Mouse (Mus musculus): ENCODE measurements around the gene Pknox2. TPM values are rescaled to one million over a fixed set of nuclear protein-coding genes. Genes with fewer than 3 reads are reported as not detected.

The Pknox2 gene
- total RNA-seq, 1 experiment from 2014 or later, result not detected

DNA sequence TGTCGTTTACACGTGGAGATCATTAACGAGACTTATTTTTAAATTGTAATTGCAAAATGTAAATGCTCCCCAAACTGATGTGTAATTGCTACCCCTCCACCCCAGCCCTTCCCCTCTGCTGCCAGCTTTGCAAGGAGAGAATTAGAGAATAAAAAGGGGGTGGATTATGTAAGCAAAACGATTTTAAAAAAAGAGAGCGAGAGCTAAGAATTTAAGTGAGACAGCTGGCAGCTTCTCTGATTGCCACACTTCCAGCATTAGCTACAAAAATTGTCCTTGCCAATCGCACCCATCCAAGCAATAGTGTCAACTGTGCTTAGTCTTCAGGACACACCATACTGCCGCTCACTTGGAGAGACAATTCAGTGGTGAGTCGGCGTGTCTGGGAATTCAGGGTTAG lies 162.0 kb downstream of the Pknox2 start:
- ATAC-seq (replicated peaks in 1 of 2; ENCODE audit: insufficient read depth in 1 of 2, low FRiP score in 2 of 2, low TSS enrichment in 1 of 2, low read depth in 1 of 2, poor library complexity in 2 of 2, severe bottlenecking in 2 of 2), result no peak

DNA sequence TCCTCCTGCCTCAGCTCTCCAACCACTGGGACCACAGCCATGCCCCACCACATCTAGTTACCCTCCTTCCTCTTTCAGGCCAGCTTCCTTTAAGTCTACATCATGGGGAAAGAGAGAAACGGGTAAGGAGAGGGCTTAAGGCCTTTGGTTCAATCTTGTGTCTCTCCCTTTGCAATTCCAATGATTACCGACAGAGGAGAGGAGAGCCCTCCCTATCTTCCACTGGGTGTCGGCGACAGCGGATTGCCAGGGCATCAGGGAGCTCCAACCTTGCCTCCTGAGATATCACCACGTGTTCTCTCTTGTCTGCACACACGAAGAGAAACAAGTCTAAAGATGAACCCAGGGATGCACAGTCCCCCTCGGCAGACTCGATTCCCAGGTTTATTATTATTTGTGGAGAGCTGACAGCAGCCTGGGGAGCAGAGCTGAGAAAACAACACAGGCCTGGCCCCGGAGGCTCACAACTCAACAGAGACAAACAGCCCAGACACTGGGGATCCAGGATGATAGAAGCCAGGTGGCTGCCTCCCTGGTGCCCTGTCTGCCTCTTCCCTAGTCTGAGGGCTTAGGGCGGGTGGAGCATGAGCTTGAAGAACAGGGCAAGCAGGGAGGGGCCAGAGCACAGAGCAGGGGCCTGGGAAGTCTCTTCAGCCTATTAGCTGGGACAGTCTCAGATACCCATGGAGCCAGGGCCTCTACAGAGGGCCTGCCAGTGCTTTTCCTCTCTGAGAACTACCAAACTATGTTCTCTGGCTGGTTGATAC lies 170.4 kb downstream of the Pknox2 start:
- no peak for ATAC-seq (replicated peaks in 1 of 2; ENCODE audit: insufficient read depth in 1 of 2, low FRiP score in 2 of 2, low TSS enrichment in 1 of 2, low read depth in 1 of 2, poor library complexity in 2 of 2, severe bottlenecking in 2 of 2)

DNA sequence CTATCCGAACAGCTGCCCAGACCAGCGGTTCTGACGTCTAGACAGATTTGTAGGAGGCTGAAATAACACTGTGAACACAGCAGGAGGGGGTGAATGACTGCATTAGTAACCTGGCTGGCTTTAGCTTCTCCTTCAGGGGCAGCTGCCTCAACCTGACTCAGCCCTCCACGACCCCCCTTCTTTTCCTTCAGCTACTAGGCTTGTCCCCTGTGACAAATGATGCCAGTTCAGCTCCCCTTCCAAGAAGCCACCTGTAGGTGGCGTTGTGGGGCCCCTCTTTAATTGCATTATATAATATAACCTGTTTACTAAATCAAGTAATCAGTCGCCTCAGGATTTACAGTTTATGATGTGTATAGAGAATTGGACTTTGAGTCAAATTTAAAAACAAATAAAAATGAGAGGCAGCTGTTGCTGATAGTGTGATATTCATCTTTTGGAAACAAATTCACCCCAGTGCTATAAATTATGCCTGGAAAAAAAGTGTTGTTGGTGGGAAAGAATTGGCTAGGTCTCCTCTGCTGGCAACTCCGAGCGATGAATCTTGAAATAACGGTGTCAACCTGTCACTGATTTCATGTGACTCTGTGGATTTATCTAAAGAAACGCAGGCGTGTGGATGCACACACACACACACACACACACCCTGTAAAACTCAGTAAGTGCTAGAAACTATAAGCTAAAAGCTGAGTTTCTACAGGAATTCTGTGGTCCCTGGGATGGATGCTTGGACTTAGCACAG lies 173.6 kb downstream of the Pknox2 start:
- no peak for ATAC-seq (replicated peaks in 1 of 2; ENCODE audit: insufficient read depth in 1 of 2, low FRiP score in 2 of 2, low TSS enrichment in 1 of 2, low read depth in 1 of 2, poor library complexity in 2 of 2, severe bottlenecking in 2 of 2)

DNA sequence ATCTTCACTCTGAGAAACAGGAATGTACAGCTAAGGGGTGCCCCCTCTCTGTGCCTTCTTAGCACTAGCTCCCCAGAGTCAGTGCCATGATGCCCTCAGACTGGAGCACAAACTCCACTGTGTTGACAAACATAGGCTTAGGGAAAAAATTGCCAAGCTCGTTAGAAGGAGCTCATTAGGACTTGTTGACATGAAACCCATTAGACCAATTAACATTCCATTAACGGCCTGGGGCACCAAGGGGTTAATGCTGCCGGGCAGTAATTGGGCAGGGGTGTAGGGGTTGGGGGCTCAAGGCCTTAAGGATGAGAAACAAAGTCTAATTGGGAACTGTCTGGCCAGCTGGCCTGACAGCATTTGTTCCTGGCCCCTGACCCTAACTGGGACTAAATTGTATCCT lies 175.1 kb downstream of the Pknox2 start:
- ATAC-seq (replicated peaks in 1 of 2; ENCODE audit: insufficient read depth in 1 of 2, low FRiP score in 2 of 2, low TSS enrichment in 1 of 2, low read depth in 1 of 2, poor library complexity in 2 of 2, severe bottlenecking in 2 of 2), result no peak

DNA sequence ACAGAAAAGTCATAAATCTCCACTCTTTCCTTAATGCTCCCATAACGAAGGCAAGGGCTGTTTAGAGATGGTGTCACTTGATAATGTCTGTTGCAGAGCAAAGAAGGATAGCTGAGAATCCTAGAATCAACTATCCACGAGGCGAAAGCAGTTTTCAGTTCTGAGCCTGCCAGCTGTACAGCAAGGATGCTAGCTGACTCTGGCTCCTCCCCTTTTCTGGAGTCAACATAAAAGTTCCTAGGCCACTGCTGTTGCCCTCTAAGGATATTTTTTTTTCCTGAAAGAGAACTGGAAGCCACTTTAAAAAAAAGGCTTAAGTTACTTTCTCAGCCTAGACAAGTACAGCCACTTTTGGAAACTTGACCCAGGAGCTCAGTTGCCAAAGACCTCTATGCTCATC lies 176.1 kb downstream of the Pknox2 start:
- no peak for ATAC-seq (replicated peaks in 1 of 2; ENCODE audit: insufficient read depth in 1 of 2, low FRiP score in 2 of 2, low TSS enrichment in 1 of 2, low read depth in 1 of 2, poor library complexity in 2 of 2, severe bottlenecking in 2 of 2)

DNA sequence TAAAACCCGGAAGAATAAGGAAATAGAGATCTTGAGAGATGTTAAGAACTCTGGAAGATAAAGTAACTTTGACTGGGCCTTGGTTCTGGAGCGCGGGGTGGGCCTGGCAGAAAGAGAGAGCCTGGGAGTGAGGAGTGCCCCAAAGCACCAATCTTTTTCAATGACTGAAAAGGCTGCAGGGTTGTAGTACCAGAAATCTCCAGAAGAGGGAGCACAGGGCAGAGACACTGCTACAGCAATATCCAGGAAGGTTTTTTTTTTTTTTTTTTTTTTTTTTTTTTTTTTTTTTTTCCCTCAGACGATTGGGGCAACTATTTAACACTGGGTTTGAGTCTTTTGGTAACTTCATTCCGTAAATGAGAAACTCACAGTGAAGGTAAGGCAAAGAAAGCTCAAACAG lies 176.6 kb downstream of the Pknox2 start:
- ATAC-seq (replicated peaks in 1 of 2; ENCODE audit: insufficient read depth in 1 of 2, low FRiP score in 2 of 2, low TSS enrichment in 1 of 2, low read depth in 1 of 2, poor library complexity in 2 of 2, severe bottlenecking in 2 of 2), result peak; percentile 51 to 71; a peak in 3 of 4 replicates

DNA sequence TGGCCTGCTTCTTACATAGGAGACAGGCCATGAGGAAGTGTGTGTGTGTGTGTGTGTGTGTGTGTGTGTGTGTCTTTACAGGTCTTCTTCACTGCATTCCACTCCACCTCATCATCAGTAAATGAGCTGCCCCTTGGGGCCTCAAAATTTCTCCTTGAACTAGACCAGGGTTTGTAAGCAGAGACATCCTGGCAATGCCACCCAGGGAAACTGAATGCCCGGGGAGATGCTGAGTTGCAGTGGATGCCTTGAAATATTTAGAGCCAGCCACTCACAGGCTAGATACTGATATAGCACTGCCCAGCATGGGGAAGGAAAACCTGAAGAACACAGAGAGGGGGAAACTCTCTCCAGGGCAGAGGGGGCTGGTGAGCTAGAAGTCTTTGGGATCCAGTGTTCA lies 178.1 kb downstream of the Pknox2 start:
- ATAC-seq (replicated peaks in 1 of 2; ENCODE audit: insufficient read depth in 1 of 2, low FRiP score in 2 of 2, low TSS enrichment in 1 of 2, low read depth in 1 of 2, poor library complexity in 2 of 2, severe bottlenecking in 2 of 2), result no peak

DNA sequence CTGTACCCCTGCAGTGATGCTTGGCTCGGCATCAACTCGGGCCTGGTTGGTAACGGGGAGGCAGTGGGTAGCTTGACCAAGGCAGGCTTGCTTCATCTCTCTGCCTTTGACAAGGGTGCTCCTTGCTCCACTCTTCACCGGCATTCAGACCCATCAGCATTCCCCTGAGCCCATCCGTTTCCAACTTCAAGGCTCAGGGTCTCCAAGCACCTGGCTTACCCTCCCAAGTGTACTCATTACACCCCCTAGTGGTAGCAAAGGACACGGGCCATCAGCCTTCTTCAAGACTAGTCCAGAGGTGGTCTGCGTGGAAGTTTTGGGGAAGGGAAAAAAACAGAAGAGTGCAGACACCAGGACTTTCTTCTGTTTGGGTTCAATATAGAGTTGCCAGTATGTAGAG lies 178.5 kb downstream of the Pknox2 start:
- ATAC-seq (replicated peaks in 1 of 2; ENCODE audit: insufficient read depth in 1 of 2, low FRiP score in 2 of 2, low TSS enrichment in 1 of 2, low read depth in 1 of 2, poor library complexity in 2 of 2, severe bottlenecking in 2 of 2), result peak; percentile 65 to 68; a peak in 3 of 4 replicates

DNA sequence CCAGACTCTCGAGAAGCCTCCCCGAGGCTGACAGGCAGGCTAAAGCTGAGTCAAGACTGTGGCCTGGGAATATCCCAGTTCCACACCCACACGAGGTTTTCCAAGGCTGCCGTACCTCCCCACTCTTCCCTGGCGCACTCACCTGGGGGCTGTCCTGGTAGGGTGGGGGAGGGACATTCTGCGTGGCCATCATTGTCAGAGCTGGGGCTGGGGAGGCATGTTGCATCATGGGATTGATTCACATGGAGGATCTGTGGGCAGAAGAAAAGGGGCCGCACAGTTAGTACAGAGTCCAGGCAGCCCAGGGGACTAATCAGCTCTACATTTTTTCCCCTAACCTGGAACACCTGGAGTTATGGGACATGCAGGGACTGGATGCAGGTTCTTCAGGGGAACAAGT lies 179.0 kb downstream of the Pknox2 start:
- no peak for ATAC-seq (replicated peaks in 1 of 2; ENCODE audit: insufficient read depth in 1 of 2, low FRiP score in 2 of 2, low TSS enrichment in 1 of 2, low read depth in 1 of 2, poor library complexity in 2 of 2, severe bottlenecking in 2 of 2)

DNA sequence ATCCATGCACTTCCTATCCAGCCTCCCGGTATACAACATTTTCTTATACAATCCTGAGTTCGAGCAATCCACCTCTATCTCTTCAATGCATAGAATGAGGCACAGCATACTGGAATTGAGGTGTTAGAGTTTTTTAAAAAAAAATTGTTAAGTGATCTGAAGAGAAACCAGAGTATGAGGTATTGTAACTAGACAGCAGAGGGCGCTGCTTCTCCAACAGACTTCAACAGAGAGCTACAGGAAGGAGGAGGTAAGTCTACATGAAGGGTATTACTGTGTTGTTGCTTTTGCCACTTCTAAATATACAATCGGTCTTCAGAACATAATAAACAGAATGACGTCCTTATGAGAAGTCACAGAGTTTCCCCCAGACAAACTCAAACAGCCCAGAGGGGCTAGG lies 181.5 kb downstream of the Pknox2 start:
- no peak for ATAC-seq (replicated peaks in 1 of 2; ENCODE audit: insufficient read depth in 1 of 2, low FRiP score in 2 of 2, low TSS enrichment in 1 of 2, low read depth in 1 of 2, poor library complexity in 2 of 2, severe bottlenecking in 2 of 2)

DNA sequence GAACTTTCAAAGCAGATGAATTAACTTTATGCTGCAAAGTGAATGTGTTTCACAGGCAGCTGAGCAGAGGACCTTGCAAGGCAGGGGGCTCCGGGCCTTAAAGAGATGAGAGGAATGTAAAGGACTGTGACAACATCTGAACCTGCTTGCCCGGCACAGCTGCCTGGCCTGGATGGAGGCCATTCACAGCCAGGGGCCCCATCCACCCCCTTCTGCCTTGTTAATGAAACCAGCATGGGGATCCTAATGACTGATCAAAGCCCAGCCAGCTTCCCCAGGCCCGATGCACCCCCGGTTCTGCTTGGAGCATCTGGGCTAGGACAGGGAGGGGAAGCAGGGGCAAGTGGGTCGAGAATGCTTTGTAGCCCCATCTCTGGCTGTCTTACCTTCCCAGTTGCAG lies 183.0 kb downstream of the Pknox2 start:
- no peak for ATAC-seq (replicated peaks in 1 of 2; ENCODE audit: insufficient read depth in 1 of 2, low FRiP score in 2 of 2, low TSS enrichment in 1 of 2, low read depth in 1 of 2, poor library complexity in 2 of 2, severe bottlenecking in 2 of 2)

DNA sequence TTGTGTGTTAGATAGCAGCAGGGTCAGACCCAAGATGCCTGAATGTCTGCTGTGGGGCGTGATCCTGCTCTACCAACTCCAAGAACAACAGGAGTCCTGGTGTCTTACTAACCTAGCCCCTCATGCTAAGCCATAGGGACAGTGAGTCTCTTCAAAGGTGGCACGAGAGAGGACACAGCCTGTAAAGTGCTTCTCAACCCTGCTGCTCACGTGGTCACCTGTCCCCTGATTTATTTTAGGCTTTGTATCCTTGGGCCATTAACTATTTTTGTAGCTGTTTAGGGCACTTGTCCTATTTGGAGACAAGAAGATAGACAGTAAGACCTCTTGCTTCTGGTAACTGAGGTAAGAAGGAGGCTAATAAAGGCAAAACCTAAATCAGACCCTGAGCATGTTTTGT lies 183.7 kb downstream of the Pknox2 start:
- no peak for ATAC-seq (replicated peaks in 1 of 2; ENCODE audit: insufficient read depth in 1 of 2, low FRiP score in 2 of 2, low TSS enrichment in 1 of 2, low read depth in 1 of 2, poor library complexity in 2 of 2, severe bottlenecking in 2 of 2)

DNA sequence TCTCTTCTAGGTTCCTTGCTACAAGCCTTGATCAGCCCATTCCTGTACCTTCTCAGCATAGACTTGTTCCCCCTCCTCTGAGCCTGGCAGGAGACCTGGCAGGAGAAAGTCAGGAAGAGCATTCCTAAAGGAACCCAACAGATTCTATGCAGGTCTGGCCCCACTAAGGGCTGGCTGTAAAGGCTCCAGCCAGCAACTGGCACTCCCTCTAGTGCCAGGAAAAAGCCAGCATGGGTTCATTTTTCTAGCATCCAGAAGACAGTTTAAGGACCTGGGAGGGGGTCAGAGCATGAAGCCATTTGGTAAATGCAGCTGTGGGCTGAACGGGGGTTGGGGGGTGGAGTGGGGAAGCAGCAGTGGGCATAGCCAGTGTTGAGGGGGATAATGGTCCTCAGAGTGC lies 185.3 kb downstream of the Pknox2 start:
- no peak for ATAC-seq (replicated peaks in 1 of 2; ENCODE audit: insufficient read depth in 1 of 2, low FRiP score in 2 of 2, low TSS enrichment in 1 of 2, low read depth in 1 of 2, poor library complexity in 2 of 2, severe bottlenecking in 2 of 2)

DNA sequence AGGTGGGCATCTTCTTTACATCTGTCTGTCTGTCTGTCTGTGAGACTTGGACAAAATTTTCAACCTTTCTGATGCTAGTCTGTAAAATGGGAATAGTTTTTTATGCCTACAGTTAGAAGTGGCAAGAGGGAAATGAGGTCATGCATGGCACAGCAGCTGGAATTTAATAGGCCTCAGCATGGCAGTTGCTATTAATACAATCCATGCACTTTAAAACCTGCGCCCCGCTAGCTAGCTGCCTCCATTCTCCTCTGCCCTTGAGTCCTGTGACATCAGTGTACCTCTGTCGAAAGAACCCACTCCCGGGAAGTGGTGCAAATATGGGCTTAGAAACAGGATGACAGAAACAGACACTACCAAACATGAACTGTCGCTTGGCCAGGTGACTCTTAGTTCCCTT lies 186.1 kb downstream of the Pknox2 start:
- no peak for ATAC-seq (replicated peaks in 1 of 2; ENCODE audit: insufficient read depth in 1 of 2, low FRiP score in 2 of 2, low TSS enrichment in 1 of 2, low read depth in 1 of 2, poor library complexity in 2 of 2, severe bottlenecking in 2 of 2)

DNA sequence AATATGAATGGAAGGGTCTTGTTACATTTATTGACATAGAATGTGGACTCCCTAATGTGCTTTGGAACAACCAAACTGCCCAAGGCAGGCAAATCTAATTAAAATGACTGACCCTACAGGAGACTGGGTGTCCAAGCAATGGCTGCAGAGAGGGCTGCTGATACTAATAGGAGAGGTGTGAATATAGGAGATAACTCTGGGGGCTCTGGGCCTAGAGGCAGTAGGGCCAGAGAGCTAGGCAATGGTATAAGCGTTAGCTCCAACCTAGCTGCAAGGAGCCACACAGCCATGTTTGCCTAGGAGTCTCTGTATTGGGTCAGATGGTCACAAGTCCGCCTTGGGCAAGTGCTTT lies 196.1 kb downstream of the Pknox2 start:
- no peak for ATAC-seq (replicated peaks in 1 of 2; ENCODE audit: insufficient read depth in 1 of 2, low FRiP score in 2 of 2, low TSS enrichment in 1 of 2, low read depth in 1 of 2, poor library complexity in 2 of 2, severe bottlenecking in 2 of 2)

DNA sequence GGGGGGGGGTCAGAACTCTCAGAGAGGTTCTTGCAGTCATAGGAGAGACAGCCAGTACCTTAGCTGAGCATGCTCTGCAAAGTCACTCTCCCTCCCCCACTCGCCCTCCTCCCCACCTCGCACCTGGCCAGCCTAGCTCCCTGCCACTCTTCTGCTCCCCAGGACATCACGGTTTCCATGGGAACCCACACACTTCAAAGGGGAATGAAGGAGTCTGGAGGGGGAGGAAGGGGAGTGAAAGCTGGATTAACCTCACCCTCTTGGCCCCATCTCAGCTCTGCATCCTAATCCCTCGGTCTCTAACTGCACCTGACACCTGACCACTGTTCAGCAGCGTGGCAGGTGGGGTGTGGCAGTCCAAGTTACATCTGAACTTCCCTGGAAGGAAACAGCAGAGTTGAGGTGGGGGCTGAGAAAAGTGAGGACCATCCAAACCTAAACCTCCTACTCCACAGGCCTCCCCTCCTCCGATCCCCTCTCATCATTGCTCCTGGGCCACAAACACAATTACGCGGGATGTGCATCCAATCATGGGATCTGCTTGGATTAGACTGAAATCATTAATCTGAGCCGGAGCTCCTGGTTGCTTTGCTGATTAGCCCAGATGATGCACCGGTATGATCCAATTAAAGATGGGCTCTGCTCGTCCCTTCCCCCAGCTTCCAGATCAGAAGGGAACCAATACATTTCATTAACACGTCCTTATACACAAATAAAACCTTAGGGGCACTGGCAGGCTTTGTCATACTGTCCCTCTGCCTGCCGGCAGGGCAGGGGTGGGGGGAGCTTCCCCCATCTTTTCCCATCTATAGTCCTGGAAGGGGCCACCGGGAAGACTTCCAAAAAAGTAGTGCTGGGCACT lies 196.7 kb downstream of the Pknox2 start:
- ATAC-seq (replicated peaks in 1 of 2; ENCODE audit: insufficient read depth in 1 of 2, low FRiP score in 2 of 2, low TSS enrichment in 1 of 2, low read depth in 1 of 2, poor library complexity in 2 of 2, severe bottlenecking in 2 of 2), result no peak

DNA sequence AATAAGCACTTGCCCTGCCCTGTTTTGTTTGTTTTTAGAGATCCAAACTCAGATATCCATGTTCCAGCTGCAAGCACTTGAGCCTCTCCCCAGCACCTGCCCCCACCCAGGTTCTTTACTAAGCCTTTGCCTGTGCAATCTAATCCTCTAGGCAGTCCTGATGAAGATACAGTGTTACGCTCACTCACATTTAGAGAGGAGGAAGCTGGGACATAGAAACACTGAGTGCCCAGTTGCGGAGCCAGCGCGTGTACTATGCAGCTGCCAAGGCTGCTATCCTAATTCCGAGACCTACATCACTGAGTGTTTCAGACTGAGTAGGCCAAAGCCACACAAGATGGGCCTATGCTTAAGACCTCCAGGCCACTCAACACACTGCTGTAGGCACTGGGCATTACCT lies 199.0 kb downstream of the Pknox2 start:
- ATAC-seq (replicated peaks in 1 of 2; ENCODE audit: insufficient read depth in 1 of 2, low FRiP score in 2 of 2, low TSS enrichment in 1 of 2, low read depth in 1 of 2, poor library complexity in 2 of 2, severe bottlenecking in 2 of 2), result no peak

DNA sequence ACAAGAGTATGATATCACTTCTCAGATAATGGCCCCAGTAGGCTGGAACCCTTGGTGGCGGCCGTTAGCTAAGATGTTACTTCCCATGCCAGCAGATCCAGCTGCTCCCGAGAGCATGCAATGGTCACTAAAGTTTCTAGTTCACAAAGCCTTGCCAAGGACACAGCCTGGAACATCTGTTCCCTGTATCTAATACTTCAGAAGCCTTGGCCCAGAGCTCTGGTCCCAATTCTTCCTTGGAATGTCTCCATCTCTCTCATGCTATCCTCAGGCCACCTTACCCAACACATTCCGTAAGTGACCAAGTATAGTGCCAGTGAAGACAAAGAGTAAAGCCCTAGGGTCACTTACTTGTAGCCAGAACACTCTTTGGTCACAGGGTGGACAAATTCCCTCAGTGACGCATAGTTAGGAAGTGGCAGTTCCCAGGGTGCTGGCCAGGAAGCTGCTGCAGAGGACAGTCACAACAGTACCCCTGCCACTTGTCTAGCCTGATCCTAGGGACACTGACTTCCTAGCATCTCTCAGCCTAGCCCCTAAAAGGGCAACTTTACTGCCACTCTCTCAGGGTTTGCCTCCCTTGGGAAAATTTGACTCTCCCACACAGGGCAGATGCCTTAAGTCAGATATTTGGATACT lies 200.0 kb downstream of the Pknox2 start:
- no peak for ATAC-seq (replicated peaks in 1 of 2; ENCODE audit: insufficient read depth in 1 of 2, low FRiP score in 2 of 2, low TSS enrichment in 1 of 2, low read depth in 1 of 2, poor library complexity in 2 of 2, severe bottlenecking in 2 of 2)
